Mouse (Mus musculus) midbrain, embryonic 15.5 days (tissue): ENCODE data around the gene Prkce. TPM values are rescaled to one million over a fixed set of nuclear protein-coding genes. Genes with fewer than 3 reads are reported as not detected.

Source experiments
- ATAC-seq: fragments of 200-750 bp; cut with Nextera tagmentation; replicated peaks from 2 replicates; pipeline ENCODE4 v1.8.0; 2017; ENCODE audit warnings: moderate TSS enrichment
- H3K27ac ChIP-seq: fragments of 300-500 bp; sonication (generic); 2 replicates; pipeline ENCODE4 v1.5.1; 2015; ENCODE audit warnings: mild to moderate bottlenecking, inconsistent platforms
- H3K27me3 ChIP-seq: fragments of 300-500 bp; sonication (generic); replicated peaks from 2 replicates; pipeline ENCODE4 v1.6.1; 2015; ENCODE audit warnings: inconsistent platforms
- H3K36me3 ChIP-seq: fragments of 300-500 bp; sonication (generic); replicated peaks from 2 replicates; pipeline ENCODE4 v1.6.1; 2015; ENCODE audit warnings: inconsistent platforms
- H3K4me1 ChIP-seq: fragments of 300-500 bp; sonication (generic); 2 replicates; pipeline ENCODE4 v1.6.1; 2015; ENCODE audit warnings: inconsistent platforms
- H3K4me2 ChIP-seq: fragments of 300-500 bp; sonication (generic); 2 replicates; pipeline ENCODE4 v1.6.1; 2015; ENCODE audit warnings: inconsistent platforms, mild to moderate bottlenecking, moderate library complexity
- H3K4me3 ChIP-seq: fragments of 300-500 bp; sonication (generic); 2 replicates; pipeline ENCODE4 v1.5.1; 2015; ENCODE audit warnings: mild to moderate bottlenecking, inconsistent platforms
- H3K9ac ChIP-seq: fragments of 300-500 bp; sonication (generic); 2 replicates; pipeline ENCODE4 v1.6.1; 2015; ENCODE audit warnings: mild to moderate bottlenecking, inconsistent platforms
- H3K9me3 ChIP-seq: fragments of 300-500 bp; sonication (generic); 2 replicates; pipeline ENCODE4 v1.6.1; 2016; ENCODE audit warnings: inconsistent platforms
- WGBS: fragments of 180-500 bp; shearing (Covaris S2); methylation state at CpG from one replicate; pipeline ENCODE4 v1.1.7; 2015; ENCODE audit warnings: mixed read lengths; 5-methylcytosine and 5-hydroxymethylcytosine counted together
- polyA plus RNA-seq: library from polyadenylated mRNA; unstranded; fragments of >200 nt; fragmentation: Nextera tagmentation; extraction: Ambion mirVana; gene quantifications from 2 replicates; pipeline ENCODE4 v1.2.1, GENCODE M21; 2015

The Prkce gene
- polyA plus RNA-seq, 1 experiment from 2014 or later, result 38.5 TPM

DNA sequence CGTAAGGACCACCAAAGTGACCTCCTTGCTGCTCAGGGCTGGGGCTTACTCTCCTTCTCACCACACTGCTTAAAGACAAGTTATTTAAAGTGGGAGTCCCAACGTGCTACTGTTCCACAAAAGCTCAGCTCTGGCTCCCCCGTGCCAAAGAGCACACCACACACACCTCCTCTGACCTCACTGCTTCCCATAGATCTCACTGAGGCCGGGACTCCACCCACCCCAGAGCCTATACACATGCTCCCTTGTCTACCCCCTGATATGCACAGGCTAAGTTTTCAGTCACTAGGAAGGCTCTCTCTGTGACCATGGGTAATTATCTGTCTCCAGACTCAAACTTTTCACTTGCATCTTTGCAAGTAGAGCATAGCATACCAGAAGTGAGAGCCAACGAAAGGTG, 170.7 kb downstream of the Prkce start:
- H3K9ac ChIP-seq, result no peak overlapping the region
- H3K36me3 ChIP-seq, result no peaks in the 10 kb centered on the region
- 87% methylated on average over 5 of the region's 5 CpGs for WGBS
- H3K27me3 ChIP-seq, result no peaks in the 10 kb centered on the region
- no peak overlapping the region for H3K27ac ChIP-seq
- H3K9me3 ChIP-seq, result no peaks in the 10 kb centered on the region
- no peak overlapping the region for H3K4me2 ChIP-seq
- no peak for ATAC-seq
- H3K4me1 ChIP-seq, result no peaks in the 10 kb centered on the region
- H3K4me3 ChIP-seq, result no peak overlapping the region

DNA sequence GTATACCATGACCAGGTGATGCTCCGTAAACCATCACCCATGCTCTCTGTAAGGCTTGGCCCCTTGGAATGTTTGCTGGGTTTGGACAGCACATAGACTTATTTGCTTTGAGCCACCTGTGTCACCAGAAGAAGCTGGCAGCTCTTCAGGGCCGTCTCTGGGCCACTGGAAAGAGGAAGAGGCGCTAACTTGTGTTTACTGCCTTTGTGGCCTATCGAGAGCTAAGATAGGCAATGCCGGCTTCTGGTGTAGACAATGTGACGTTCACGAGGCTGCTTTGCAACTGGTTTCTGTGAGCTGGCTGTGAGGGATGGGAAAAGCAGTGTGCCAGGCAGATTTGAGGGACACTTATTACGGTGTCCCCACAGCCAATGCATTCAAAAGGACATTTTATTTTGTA, 176.4 kb downstream of the Prkce start:
- H3K27ac ChIP-seq, result no peak overlapping the region
- H3K4me1 ChIP-seq, result no peaks in the 10 kb centered on the region
- ATAC-seq, result no peak
- WGBS, result 75% methylated on average over 8 of the region's 8 CpGs
- H3K9ac ChIP-seq, result no peak overlapping the region
- no peak overlapping the region for H3K4me2 ChIP-seq
- no peak overlapping the region for H3K4me3 ChIP-seq
- no peaks in the 10 kb centered on the region for H3K9me3 ChIP-seq
- H3K36me3 ChIP-seq, result no peaks in the 10 kb centered on the region
- H3K27me3 ChIP-seq, result no peaks in the 10 kb centered on the region

GRCm38 (mm10) chr17:86345234-86346005, 177.8 kb downstream of the Prkce start:
- Histone ChIP-seq H3K9ac (no peak overlapping the region), H3K4me3 (no peak overlapping the region), H3K9me3 (no peaks in the 10 kb centered on the region), H3K4me1 (0 out of 2 replicates have a peak, but pooled peaks cover 3% of the 10 kb centered on the region), H3K27me3 (no peaks in the 10 kb centered on the region), H3K27ac (no peak overlapping the region), H3K4me2 (no peak overlapping the region), H3K36me3 (no peaks in the 10 kb centered on the region)
- WGBS, result 87% methylated on average over 22 of the region's 22 CpGs
- no peak for ATAC-seq

GRCm38 (mm10) chr17:86350236-86350635, 182.7 kb downstream of the Prkce start:
- no peak for ATAC-seq
- H3K27ac ChIP-seq, result peak overlapping the region; percentile 8; the same call in 1 of the 2 replicates
- H3K36me3 ChIP-seq, result no peaks in the 10 kb centered on the region
- 67% methylated on average over 3 of the region's 3 CpGs for WGBS
- no peaks in the 10 kb centered on the region for H3K9me3 ChIP-seq
- H3K9ac ChIP-seq, result no peak overlapping the region
- peaks cover 10% of the 10 kb centered on the region for H3K4me1 ChIP-seq
- H3K4me3 ChIP-seq, result no peak overlapping the region
- H3K4me2 ChIP-seq, result no peak overlapping the region
- H3K27me3 ChIP-seq, result no peaks in the 10 kb centered on the region

GRCm38 (mm10) chr17:86350791-86351261, 183.2 kb downstream of the Prkce start:
- no peak for ATAC-seq
- Histone ChIP-seq H3K9me3 (no peaks in the 10 kb centered on the region), H3K27me3 (no peaks in the 10 kb centered on the region), H3K4me2 (no peak overlapping the region), H3K27ac (peak overlapping the region; percentile 8; the same call in 1 of the 2 replicates), H3K36me3 (no peaks in the 10 kb centered on the region), H3K9ac (no peak overlapping the region), H3K4me3 (no peak overlapping the region), H3K4me1 (peaks cover 12% of the 10 kb centered on the region)
- WGBS, result 53% methylated on average over 12 of the region's 12 CpGs

DNA sequence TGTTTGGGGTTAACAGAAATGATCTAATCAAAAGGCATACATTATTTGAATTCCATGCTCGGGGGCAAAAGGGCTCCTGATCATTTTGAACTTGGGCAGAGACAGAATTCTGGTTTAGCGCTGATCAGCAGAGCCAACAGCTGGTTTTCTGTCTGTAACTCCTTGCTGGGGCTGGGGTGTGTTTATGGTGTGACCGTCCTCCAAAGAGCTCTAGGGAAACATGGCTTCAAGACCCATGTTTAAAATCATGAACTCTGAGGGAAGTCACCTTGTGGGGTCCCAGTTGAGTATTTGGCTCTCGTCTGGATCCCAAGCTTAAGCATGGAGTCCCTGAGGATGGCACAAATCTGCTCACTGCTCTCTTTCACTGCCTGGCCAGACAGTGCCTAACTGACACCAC, 183.7 kb downstream of the Prkce start:
- Histone ChIP-seq H3K4me2 (no peak overlapping the region), H3K4me1 (peaks cover 16% of the 10 kb centered on the region), H3K4me3 (no peak overlapping the region), H3K9ac (no peak overlapping the region), H3K9me3 (no peaks in the 10 kb centered on the region), H3K27me3 (no peaks in the 10 kb centered on the region), H3K36me3 (no peaks in the 10 kb centered on the region), H3K27ac (no peak overlapping the region)
- 68% methylated on average over 4 of the region's 4 CpGs for WGBS
- ATAC-seq, result no peak

- H3K9ac ChIP-seq, result no peak overlapping the region
- H3K27ac ChIP-seq, result no peak overlapping the region
- H3K27me3 ChIP-seq, result no peaks in the 10 kb centered on the region
- WGBS, result 85% methylated on average over 12 of the region's 12 CpGs
- ATAC-seq, result no peak
- H3K9me3 ChIP-seq, result no peaks in the 10 kb centered on the region
- H3K36me3 ChIP-seq, result no peaks in the 10 kb centered on the region
- no peak overlapping the region for H3K4me2 ChIP-seq
- H3K4me3 ChIP-seq, result no peak overlapping the region
- H3K4me1 ChIP-seq, result peaks cover 19% of the 10 kb centered on the region
Measured at GRCm38 (mm10) chr17:86352247-86353037, 184.9 kb downstream of the Prkce start.

DNA sequence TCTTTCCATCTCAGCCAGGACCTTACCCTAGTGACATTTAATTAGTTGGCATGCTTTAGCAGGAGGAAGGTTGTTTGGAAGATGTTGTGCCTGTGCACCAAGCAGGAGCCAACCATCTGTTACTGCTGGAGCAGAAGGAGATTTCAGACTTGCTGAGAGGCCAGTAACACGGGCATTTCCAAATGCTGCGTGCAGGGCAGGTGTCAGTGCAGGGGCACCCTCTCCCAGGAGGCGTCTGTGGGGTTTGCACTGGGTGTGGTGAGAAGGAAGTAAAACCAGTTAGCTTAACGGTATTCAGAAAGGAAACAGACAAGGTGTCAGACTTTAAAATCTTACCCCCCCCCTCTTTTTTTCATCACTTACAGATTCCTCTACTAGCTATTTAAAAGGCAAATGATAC, 186.1 kb downstream of the Prkce start:
- no peak overlapping the region for H3K27ac ChIP-seq
- WGBS, result 77% methylated on average over 4 of the region's 4 CpGs

DNA sequence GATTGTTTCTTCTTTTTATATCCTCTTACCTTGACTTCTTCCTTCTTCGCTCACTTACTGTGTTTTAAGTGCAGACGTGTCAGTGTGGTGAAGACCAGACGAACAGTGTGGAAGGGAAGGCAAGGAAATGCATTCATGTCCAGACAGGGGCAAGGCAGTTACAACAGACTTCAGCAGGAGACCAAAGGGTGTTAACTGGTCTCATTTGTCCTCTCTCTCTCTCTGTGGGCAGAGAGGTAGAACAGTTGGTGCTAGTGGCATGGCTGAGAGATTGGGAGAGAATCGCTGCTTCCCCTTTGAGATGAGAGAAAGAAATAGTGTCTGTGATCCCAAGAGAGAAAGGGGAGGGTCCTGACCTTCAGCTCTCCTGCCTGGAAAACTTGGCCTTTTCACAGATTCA, 186.5 kb downstream of the Prkce start:
- H3K4me2 ChIP-seq, result no peak overlapping the region
- no peak overlapping the region for H3K4me3 ChIP-seq
- 79% methylated on average over 4 of the region's 4 CpGs for WGBS
- no peak overlapping the region for H3K27ac ChIP-seq
- no peaks in the 10 kb centered on the region for H3K9me3 ChIP-seq
- H3K36me3 ChIP-seq, result no peaks in the 10 kb centered on the region
- H3K9ac ChIP-seq, result no peak overlapping the region
- no peak for ATAC-seq
- H3K4me1 ChIP-seq, result peaks cover 19% of the 10 kb centered on the region
- no peaks in the 10 kb centered on the region for H3K27me3 ChIP-seq

More for the DNA sequence above, 186.1 kb downstream of the Prkce start:
- Histone ChIP-seq H3K9ac (no peak overlapping the region), H3K4me3 (no peak overlapping the region), H3K4me1 (peaks cover 19% of the 10 kb centered on the region), H3K9me3 (no peaks in the 10 kb centered on the region), H3K4me2 (no peak overlapping the region), H3K36me3 (no peaks in the 10 kb centered on the region), H3K27me3 (no peaks in the 10 kb centered on the region)
- ATAC-seq, result no peak

DNA sequence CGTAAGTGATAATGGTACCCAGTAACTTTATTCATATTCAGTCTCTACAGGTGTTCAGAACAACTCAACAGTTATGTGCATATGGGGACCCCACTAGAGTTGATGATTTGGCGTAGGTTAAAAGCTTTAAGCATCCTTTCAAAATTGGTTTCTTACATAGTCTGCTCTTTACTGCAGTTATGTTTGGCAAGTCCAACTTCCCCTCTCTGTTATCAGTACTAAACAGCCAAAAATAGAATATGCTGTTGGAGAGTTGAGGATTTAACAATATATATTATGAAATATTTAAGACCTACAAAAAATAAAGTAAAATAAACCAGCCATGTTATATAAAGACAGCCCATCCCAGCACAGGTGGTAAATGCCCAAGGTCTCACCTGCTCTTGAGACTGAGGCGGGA, 187.3 kb downstream of the Prkce start:
- no peak overlapping the region for H3K4me2 ChIP-seq
- H3K4me1 ChIP-seq, result peaks cover 19% of the 10 kb centered on the region
- ATAC-seq, result no peak
- H3K4me3 ChIP-seq, result no peak overlapping the region
- no peaks in the 10 kb centered on the region for H3K27me3 ChIP-seq
- H3K36me3 ChIP-seq, result no peaks in the 10 kb centered on the region
- WGBS, result 93% methylated on average over 3 of the region's 3 CpGs
- no peaks in the 10 kb centered on the region for H3K9me3 ChIP-seq
- no peak overlapping the region for H3K9ac ChIP-seq
- no peak overlapping the region for H3K27ac ChIP-seq

- Histone ChIP-seq H3K27ac (no peak overlapping the region), H3K4me3 (no peak overlapping the region), H3K4me1 (peaks cover 16% of the 10 kb centered on the region), H3K27me3 (no peaks in the 10 kb centered on the region), H3K9me3 (no peaks in the 10 kb centered on the region), H3K9ac (no peak overlapping the region), H3K4me2 (no peak overlapping the region), H3K36me3 (no peaks in the 10 kb centered on the region)
- 79% methylated on average over 2 of the region's 2 CpGs for WGBS
- no peak for ATAC-seq
Measured at GRCm38 (mm10) chr17:86355318-86355717, 187.7 kb downstream of the Prkce start.

DNA sequence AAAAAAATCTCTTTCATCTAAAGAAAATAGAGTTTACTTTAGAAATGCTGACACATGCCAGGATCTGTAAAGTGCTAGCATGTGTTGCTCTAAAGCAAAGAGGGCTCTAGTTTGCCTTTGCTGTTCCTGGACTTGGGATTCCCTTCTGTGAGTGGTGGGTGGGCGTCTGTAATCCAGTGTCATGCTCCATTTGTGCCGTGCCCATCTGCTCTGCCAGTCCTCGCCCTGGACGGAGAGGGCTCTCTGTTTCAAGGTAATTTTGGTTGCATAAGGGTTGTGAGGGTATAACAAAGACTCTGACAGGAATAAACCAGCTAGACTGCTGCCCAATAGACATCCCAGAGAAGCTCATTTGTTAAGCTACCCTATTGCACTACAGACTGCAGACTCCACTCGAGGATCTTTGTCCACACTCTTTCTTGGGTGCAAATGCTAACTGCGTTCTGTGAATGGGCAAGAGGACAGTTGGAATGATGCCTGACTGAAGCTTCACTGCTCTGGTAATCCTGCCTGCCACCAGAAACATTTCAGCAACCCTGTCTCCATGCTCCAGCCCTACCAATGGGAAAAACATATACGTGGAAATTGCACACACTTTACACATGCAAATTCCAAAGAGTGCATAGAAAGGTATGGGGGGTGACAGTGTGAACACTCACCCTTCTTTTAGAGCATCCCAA, 188.3 kb downstream of the Prkce start:
- Histone ChIP-seq H3K27ac (peak overlapping the region; percentile 38; the same call in 1 of the 2 replicates), H3K4me2 (no peak overlapping the region), H3K9me3 (no peaks in the 10 kb centered on the region), H3K36me3 (no peaks in the 10 kb centered on the region), H3K4me1 (peaks cover 11% of the 10 kb centered on the region), H3K9ac (no peak overlapping the region), H3K27me3 (no peaks in the 10 kb centered on the region), H3K4me3 (no peak overlapping the region)
- WGBS, result 32% methylated on average over 7 of the region's 7 CpGs
- 0 out of 2 replicates have a peak, but pooled peaks have one; percentile 24 for ATAC-seq
